17 mouse cellular contexts compared by ENCODE assay signal in the genomic region with DNA sequence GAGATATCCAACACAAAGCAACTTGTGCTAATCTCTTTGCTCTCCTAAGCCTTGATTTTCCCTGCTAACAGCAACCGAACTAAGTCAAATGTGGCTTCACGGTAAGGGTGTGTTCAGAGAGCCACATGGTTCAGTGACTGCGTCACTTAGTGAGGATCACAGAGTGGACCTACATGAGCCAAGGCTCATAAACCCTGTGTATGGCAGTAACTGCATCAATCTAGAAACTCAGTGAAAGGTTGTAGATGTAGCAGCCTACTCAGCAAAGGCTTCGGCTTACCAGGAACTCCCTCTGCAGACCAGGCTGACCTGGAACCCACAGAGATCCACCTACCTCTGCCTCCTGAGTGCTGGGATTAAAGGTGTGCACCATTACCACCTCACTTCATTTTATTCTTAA.
"Had no signal": no experiment of that assay in that cellular context is flagged by ENCODE, and none has a peak within 500 bp of the region (broad histone marks: within the 10 kb centered on the region; RNA-seq: fewer than 3 reads in every experiment).

No protein-coding gene starts in this region.

- H3K4me3 ChIP-seq: lung, embryonic 15.5 days; megakaryocyte, embryonic 14.5 days; midbrain, embryonic 12.5 days; midbrain, embryonic 15.5 days; neural tube, embryonic 12.5 days; stomach, embryonic 15.5 days had no signal

- H3K27me3 ChIP-seq: lung, embryonic 15.5 days; midbrain, embryonic 15.5 days; neural tube, embryonic 12.5 days; stomach, embryonic 15.5 days had no signal

- H3K4me2 ChIP-seq: lung, embryonic 15.5 days; midbrain, embryonic 12.5 days; midbrain, embryonic 15.5 days; neural tube, embryonic 12.5 days; stomach, embryonic 15.5 days had no signal

- H3K4me1 ChIP-seq: megakaryocyte, embryonic 14.5 days; stomach, embryonic 15.5 days had no signal

- H3K27ac ChIP-seq: lung, embryonic 15.5 days; macrophage; midbrain, embryonic 12.5 days; midbrain, embryonic 15.5 days; neural tube, embryonic 12.5 days; stomach, embryonic 15.5 days; stomach, postnatal 0 days had no signal

- DNase-seq: liver, postnatal 0 days; lung, adult 2 months; lung, postnatal 14 days; lung, postnatal 36 days; right cerebral cortex, postnatal 14 days; thymus, adult 2 months; thymus, postnatal 25 days; thymus, postnatal 4 days had no signal

- ATAC-seq: liver, postnatal 0 days; lung, postnatal 0 days; midbrain, embryonic 15.5 days had no signal

- H3K9ac ChIP-seq: liver, postnatal 0 days; lung, embryonic 15.5 days; midbrain, embryonic 12.5 days; midbrain, embryonic 15.5 days; neural tube, embryonic 12.5 days; stomach, embryonic 15.5 days had no signal

- H3K36me3 ChIP-seq: lung, embryonic 15.5 days; midbrain, embryonic 12.5 days; midbrain, embryonic 15.5 days; neural tube, embryonic 12.5 days; stomach, embryonic 15.5 days had no signal

- H3K9me3 ChIP-seq: lung, embryonic 15.5 days; megakaryocyte, embryonic 14.5 days; midbrain, embryonic 12.5 days; midbrain, embryonic 15.5 days; neural tube, embryonic 12.5 days; stomach, embryonic 15.5 days had no signal
